Mouse (Mus musculus) C2C12 (cell line): ENCODE data around the gene Papss2.

Source experiments
- CTCF ChIP-seq: IDR thresholded peaks from one replicate; pipeline ENCODE4 v1.5.1; 2011; ENCODE audit not compliant: control insufficient read depth, insufficient read depth, insufficient read length
- MAX ChIP-seq: IDR thresholded peaks from one replicate; pipeline ENCODE4 v1.6.1; 2011; ENCODE audit warnings: mild to moderate bottlenecking, control low read depth

GRCm38 (mm10) chr19:32603466-32603865 lies 7.9 kb downstream of the Papss2 start:
- no peak for TF ChIP-seq CTCF
- no peak for TF ChIP-seq MAX
